ENCODE assay signal across 25 mouse cellular contexts in the genomic region with DNA sequence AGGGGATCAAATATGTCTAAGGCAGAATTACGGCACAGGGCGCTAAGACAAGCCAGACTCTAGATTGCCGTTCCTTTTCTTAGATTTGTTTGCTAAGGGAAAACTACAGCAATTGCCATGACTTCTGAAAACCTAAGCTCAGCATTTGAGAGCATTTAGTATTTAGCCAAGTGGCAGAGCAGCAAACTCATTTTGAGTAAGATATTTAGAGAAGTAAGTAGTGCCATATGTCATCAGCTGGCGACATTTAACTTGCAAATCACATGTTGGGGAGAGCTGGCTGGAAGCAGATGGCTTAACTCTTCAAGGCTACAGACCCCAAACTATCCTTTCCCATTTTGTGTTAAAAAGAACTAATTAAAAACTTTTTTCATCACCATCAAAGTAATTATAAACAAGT.
DNase-seq lines count a peak whose midpoint lies in the region; ATAC-seq and TF ChIP-seq lines count a peak whose summit lies in the region.
"Had no signal": no experiment of that assay in that cellular context is flagged by ENCODE, and none has a peak within 500 bp of the region (broad histone marks: within the 10 kb centered on the region; RNA-seq: fewer than 3 reads in every experiment).

No protein-coding gene starts in this region.

- DNase-seq in forebrain, embryonic 14.5 days (ENCODE audit: low spot score) = peak; percentile 55
- DNase-seq in layer of hippocampus, adult 2 months (ENCODE audit: low spot score in 2 of 2) = peak; percentile 28 to 53
- no peak for DNase-seq in layer of hippocampus, postnatal 10 days (ENCODE audit: low spot score in 2 of 2)
- DNase-seq in layer of hippocampus, adult 9-11 months = peak; percentile 49
- DNase-seq in spleen, adult 18-20 months = no peak
- DNase-seq: adrenal gland, postnatal 25 days; cerebellum, adult 11-12 months; cerebellum, postnatal 10 days; heart, adult 11 months; heart, postnatal 10 days; kidney, postnatal 36 days; lung, embryonic 14.5 days; right cerebral cortex, postnatal 14 days; thymus, postnatal 25 days had no signal

- WGBS in forebrain, embryonic 14.5 days = 78% methylated on average over 4 of the region's 4 CpGs
- 91% methylated on average over 4 of the region's 4 CpGs for WGBS in forebrain, embryonic 12.5 days
- 63% methylated on average over 4 of the region's 4 CpGs for WGBS in embryonic facial prominence, embryonic 13.5 days
- 84% methylated on average over 4 of the region's 4 CpGs for WGBS in heart, embryonic 12.5 days

- TF ChIP-seq CTCF in layer of hippocampus, adult 2 months (conservative IDR thresholded peaks at IDR 0.05) = no peak

- H3K9ac ChIP-seq in forebrain, embryonic 14.5 days (ENCODE audit: low read length) = no peak overlapping the region
- H3K9ac ChIP-seq in forebrain, embryonic 12.5 days = no peak overlapping the region
- no peak overlapping the region for H3K9ac ChIP-seq in embryonic facial prominence, embryonic 13.5 days
- H3K9ac ChIP-seq in heart, embryonic 12.5 days = no peak overlapping the region
- H3K9ac ChIP-seq: liver, embryonic 14.5 days; lung, embryonic 14.5 days; midbrain, embryonic 13.5 days had no signal

- H3K4me3 ChIP-seq in forebrain, embryonic 14.5 days (ENCODE audit: low read depth, low read length) = no peak overlapping the region
- no peak overlapping the region for H3K4me3 ChIP-seq in forebrain, embryonic 12.5 days (replicated peaks)
- H3K4me3 ChIP-seq in layer of hippocampus, adult 2 months = no peak overlapping the region
- H3K4me3 ChIP-seq in embryonic facial prominence, embryonic 13.5 days = no peak overlapping the region
- H3K4me3 ChIP-seq in heart, embryonic 12.5 days = no peak overlapping the region
- H3K4me3 ChIP-seq: hindbrain, embryonic 10.5 days; left cerebral cortex, adult 2 months; midbrain, embryonic 13.5 days had no signal

- no peaks in the 10 kb centered on the region for H3K4me1 ChIP-seq in forebrain, embryonic 14.5 days (ENCODE audit: control insufficient read depth, insufficient read depth, low read length)
- H3K4me1 ChIP-seq in forebrain, embryonic 12.5 days = no peaks in the 10 kb centered on the region
- H3K4me1 ChIP-seq in embryonic facial prominence, embryonic 13.5 days = no peaks in the 10 kb centered on the region
- H3K4me1 ChIP-seq in heart, embryonic 12.5 days (replicated peaks) = no peaks in the 10 kb centered on the region
- H3K4me1 ChIP-seq: hindbrain, embryonic 10.5 days; midbrain, embryonic 13.5 days had no signal

- H3K9me3 ChIP-seq in forebrain, embryonic 14.5 days (replicated peaks; ENCODE audit: control insufficient read depth, low read length) = no peaks in the 10 kb centered on the region
- H3K9me3 ChIP-seq in forebrain, embryonic 12.5 days = no peaks in the 10 kb centered on the region
- H3K9me3 ChIP-seq in embryonic facial prominence, embryonic 13.5 days = no peaks in the 10 kb centered on the region
- no peaks in the 10 kb centered on the region for H3K9me3 ChIP-seq in heart, embryonic 12.5 days (replicated peaks)
- H3K9me3 ChIP-seq: hindbrain, embryonic 10.5 days; midbrain, embryonic 13.5 days had no signal

- H3K4me2 ChIP-seq in forebrain, embryonic 14.5 days (ENCODE audit: low read length) = no peak overlapping the region
- H3K4me2 ChIP-seq in forebrain, embryonic 12.5 days = no peak overlapping the region
- no peak overlapping the region for H3K4me2 ChIP-seq in embryonic facial prominence, embryonic 13.5 days
- no peak overlapping the region for H3K4me2 ChIP-seq in heart, embryonic 12.5 days
- H3K4me2 ChIP-seq: heart, embryonic 11.5 days; lung, embryonic 14.5 days; midbrain, embryonic 13.5 days had no signal

- no peak overlapping the region for H3K27ac ChIP-seq in forebrain, embryonic 14.5 days (ENCODE audit: low read depth, low read length)
- H3K27ac ChIP-seq in forebrain, embryonic 12.5 days = no peak overlapping the region
- H3K27ac ChIP-seq in layer of hippocampus, adult 2 months = peak overlapping the region; percentile 15; the same call in 1 of the 2 replicates
- H3K27ac ChIP-seq in embryonic facial prominence, embryonic 13.5 days = 0 out of 2 replicates have a peak overlapping the region, but pooled peaks have one; percentile 0
- no peak overlapping the region for H3K27ac ChIP-seq in heart, embryonic 12.5 days (ENCODE audit: poor library complexity, severe bottlenecking)
- H3K27ac ChIP-seq: hindbrain, embryonic 10.5 days; hindbrain, postnatal 0 days; left cerebral cortex, adult 2 months; liver, embryonic 14.5 days; midbrain, embryonic 13.5 days had no signal

- ATAC-seq in forebrain, embryonic 14.5 days = peak; percentile 50; the same call in 1 of the 2 replicates
- ATAC-seq in forebrain, embryonic 12.5 days (ENCODE audit: low FRiP score) = no peak
- ATAC-seq in embryonic facial prominence, embryonic 13.5 days (ENCODE audit: insufficient number of reproducible peaks, insufficient read depth, low FRiP score, low TSS enrichment, low read depth) = no peak
- no peak for ATAC-seq in heart, embryonic 12.5 days (ENCODE audit: insufficient number of reproducible peaks, low FRiP score)
- ATAC-seq: CD4-positive, CD25-positive, alpha-beta regulatory T cell, adult 4 months; hindbrain, postnatal 0 days; intestine, embryonic 16.5 days; midbrain, embryonic 13.5 days had no signal

- no peaks in the 10 kb centered on the region for H3K36me3 ChIP-seq in forebrain, embryonic 14.5 days (ENCODE audit: control insufficient read depth, insufficient read depth, low read length)
- H3K36me3 ChIP-seq in forebrain, embryonic 12.5 days (replicated peaks) = no peaks in the 10 kb centered on the region
- no peaks in the 10 kb centered on the region for H3K36me3 ChIP-seq in embryonic facial prominence, embryonic 13.5 days
- H3K36me3 ChIP-seq in heart, embryonic 12.5 days = no peaks in the 10 kb centered on the region
- H3K36me3 ChIP-seq: hindbrain, embryonic 10.5 days; midbrain, embryonic 13.5 days had no signal

- H3K27me3 ChIP-seq in forebrain, embryonic 14.5 days (replicated peaks; ENCODE audit: control insufficient read depth, insufficient read depth, low read length) = no peaks in the 10 kb centered on the region
- H3K27me3 ChIP-seq in forebrain, embryonic 12.5 days = no peaks in the 10 kb centered on the region
- H3K27me3 ChIP-seq in embryonic facial prominence, embryonic 13.5 days = no peaks in the 10 kb centered on the region
- H3K27me3 ChIP-seq in heart, embryonic 12.5 days (replicated peaks) = no peaks in the 10 kb centered on the region
- H3K27me3 ChIP-seq: midbrain, embryonic 13.5 days had no signal

Comparison
In these comparisons a context has a peak if more than half of its experiments do, and no peak if none do; other contexts are left out.
1. DNase-seq: peak in forebrain, embryonic 14.5 days (single experiment), layer of hippocampus, adult 2 months (2 of 2) and layer of hippocampus, adult 9-11 months (single experiment); none in layer of hippocampus, postnatal 10 days (0 of 2) and spleen, adult 18-20 months (0 of 2).
2. H3K27ac ChIP-seq: peak in layer of hippocampus, adult 2 months (single experiment) and embryonic facial prominence, embryonic 13.5 days (single experiment); none in forebrain, embryonic 14.5 days (single experiment), forebrain, embryonic 12.5 days (single experiment) and heart, embryonic 12.5 days (single experiment).